Mouse (Mus musculus): Measurements from ENCODE around the gene Tert. TPM values are rescaled to one million over a fixed set of nuclear protein-coding genes. Genes with fewer than 3 reads are reported as not detected.

Gene Tert
- total RNA-seq, 2 experiments from 2014 or later: 2.2 to 3.1 TPM

DNA sequence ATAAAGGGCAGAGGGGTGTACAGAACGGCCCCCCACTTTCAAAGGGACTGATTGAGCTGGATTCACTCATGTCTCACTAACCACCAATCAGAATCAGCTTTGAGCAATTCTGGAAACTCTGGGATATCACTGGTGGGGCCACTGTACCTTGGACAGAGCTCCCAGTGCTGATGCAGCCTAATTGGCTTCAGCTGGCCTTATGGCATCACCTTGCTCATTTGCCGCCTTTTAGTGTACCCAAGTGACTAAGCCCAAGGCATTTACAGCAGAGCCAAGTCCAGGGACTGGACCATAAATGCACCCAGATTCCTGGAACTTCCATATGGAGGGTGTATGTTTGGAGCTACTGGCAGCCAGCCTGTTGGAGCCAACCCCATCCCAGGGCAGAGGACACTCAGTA lies 32.2 kb downstream of the Tert start:
- no peak for DNase-seq (ENCODE audit: low spot score in 2 of 2)
- intact Hi-C loops (cut with DNase I): no loop called here

DNA sequence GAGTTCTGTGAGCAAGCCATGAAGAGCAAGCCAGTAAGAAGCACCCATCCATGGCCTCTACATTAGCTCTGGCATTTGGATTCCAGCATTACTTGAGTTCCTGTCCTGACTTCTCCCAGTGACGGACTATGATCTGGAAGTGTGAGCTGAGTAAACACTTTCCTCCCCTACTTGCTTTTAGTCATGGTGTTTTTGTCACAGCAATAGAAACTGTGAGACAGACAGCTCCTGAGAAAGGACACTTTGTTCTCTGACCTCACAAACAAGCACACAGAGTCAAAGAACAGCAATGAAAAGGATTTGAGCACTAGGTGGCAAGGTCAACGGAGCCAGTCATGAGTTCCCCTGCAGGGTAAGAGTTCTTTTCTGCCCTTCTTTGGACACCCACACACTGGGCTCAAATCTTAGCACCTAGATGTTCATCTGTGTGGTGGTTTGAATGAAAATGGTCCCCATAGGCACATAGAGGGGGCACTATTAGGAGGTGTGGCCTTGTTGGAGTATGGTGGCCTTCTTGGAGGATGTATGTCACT lies 33.5 kb downstream of the Tert start:
- intact Hi-C loops (cut with DNase I): no loop called here
- no peak for DNase-seq (ENCODE audit: low spot score in 2 of 2)

DNA sequence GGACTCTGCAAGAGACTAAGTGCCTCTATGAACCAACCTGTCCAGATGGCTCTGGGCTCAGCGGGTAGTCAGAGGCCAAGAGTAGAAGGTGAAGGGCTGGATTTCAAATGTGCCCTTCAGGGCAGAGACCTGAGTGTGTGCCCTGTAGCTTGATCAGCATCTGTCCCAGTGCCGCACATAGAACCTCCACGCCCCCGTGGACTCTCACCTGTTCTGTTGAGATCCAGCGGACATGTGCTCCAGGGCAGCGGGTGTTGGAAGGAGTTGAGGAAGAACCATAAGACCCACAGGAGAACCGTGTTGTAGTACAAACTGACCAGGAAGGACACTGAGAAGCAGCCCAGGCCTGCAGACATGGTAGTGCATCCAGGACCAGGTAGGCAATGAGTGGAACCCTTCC lies 48.5 kb downstream of the Tert start:
- no peak for DNase-seq (ENCODE audit: low spot score in 2 of 2)
- intact Hi-C loops (cut with DNase I): no loop called here

DNA sequence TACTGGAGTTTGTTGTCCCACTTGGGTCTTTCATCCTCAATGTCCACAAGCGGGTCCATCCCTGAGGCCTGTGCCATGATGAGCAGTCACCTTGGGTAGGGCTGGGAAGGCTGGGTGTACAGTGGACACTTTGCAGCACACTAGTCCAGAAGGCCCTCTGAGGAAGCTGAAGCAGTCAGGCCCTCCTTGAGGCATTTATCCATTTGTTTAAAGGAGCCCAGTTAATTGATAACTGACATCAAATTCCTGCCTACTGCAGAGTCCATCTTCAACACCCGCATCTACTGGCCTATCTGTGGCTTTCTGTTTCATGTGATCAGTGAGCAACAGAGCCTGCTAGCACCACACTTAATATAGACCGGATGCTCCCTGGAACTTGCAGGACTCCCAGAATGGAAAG lies 51.1 kb downstream of the Tert start, which contains the start of gene Slc6a18:
Gene Slc6a18 (minus strand): TSS at position 171 of the 400 bp plus-strand sequence.
- intact Hi-C loops (cut with DNase I): no loop called here

DNA sequence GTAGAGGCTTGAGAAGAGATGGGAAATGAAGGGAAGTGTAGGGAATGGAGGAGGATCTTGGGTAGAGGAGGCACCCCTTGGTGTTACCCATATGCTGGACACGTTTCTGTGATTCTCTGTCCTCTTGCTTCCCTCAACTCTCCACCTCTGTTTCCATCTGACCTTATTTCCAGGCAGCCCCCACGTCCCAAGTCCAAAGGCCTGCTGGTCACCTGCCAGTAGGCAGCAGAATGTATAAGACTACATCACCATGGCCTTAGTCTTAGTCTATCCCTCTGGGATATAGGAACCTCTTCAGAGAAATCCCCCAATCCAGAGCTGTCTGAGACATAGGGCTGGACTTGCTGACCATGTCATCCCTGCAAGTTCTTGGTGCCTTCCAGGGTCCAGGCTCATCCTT lies 52.6 kb downstream of the Tert start:
- intact Hi-C loops (cut with DNase I): no loop called here
- no peak for DNase-seq (ENCODE audit: low spot score in 2 of 2)

More for the DNA sequence above, 51.1 kb downstream of the Tert start, which contains the start of gene Slc6a18:
- DNase-seq (ENCODE audit: low spot score in 2 of 2): no peak

DNA sequence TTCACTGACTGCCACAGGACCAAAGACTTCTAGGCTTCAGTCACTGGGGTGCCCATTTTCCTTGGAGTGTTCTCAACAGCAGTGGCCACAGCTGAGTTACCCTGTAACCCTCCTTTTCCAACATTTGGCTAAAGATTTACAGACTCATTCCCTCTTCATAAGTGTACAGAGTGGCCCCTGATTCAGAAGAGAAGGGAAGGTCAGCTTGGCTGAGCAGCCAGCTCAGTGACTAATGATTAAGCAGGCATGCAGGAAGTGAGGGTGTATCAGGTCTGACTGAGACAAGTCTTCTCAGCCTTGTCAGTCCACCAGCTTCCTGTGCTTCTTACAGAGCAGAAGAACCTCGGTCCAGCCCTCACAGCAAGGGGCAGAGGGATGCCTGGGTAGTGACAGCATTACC lies 53.7 kb downstream of the Tert start:
- no peak for DNase-seq (ENCODE audit: low spot score in 2 of 2)
- intact Hi-C loops (cut with DNase I): no loop called here

DNA sequence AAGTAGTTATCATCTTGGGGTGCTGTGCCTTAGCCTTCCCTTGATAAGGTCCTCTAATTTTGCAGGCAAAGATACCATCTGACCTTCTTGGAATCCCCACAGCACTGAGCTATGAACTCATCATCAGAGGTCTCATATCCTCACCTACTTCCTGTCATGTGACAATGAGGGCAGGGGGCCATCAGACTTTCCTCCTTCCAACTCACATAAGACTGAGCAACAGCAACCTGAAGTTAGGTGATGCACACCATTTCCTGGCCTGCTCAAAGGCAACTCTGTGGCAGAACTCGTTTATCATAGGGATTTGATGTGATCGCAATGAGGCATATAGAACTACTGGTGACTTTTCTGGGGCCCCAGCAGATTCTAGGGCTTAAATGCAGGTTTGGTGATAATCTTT lies 55.5 kb downstream of the Tert start:
- intact Hi-C loops (cut with DNase I): no loop called here
- DNase-seq (ENCODE audit: low spot score in 2 of 2): no peak

DNA sequence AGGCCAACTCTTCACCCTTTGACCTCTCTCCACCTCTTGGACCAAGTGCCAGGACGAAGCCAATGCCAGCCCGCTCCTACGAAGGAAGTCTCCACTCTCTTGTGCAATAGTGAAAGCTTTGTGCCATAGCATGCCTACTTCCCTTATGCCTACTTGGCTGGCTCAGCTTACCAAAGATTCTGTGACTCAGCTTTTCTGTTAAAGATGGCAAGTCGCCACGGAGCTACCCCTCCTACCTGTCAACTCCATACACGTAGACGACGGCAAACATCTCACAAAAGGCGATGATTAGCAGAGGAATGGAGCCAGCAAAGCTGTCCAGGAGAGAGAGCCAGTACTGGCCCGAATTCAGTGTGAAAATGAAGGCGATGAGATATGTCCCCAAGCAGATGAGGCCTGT lies 57.0 kb downstream of the Tert start:
- peak; percentile 18 to 25 for DNase-seq (ENCODE audit: low spot score in 2 of 2)
- intact Hi-C loops (cut with DNase I): no loop called here

DNA sequence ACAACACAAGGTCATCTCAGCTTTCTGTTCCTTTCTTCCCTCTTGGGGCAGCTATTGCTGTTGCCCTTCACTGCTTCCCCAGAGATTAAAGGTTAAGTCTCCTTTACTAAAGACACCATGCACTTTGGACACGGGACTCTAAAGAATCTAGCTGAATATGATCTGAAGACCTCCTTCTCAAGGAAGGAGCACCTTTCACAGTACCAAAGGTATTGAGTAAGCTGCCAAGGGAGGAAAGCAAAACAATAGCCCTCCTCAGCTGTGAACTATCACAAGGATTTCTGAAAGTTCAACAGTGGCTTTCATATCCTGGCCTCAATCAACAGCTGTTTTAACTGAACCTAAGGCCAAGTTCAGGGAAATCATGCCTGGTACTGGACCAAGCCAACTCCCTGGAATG lies 57.7 kb downstream of the Tert start:
- DNase-seq (ENCODE audit: low spot score in 2 of 2): no peak
- intact Hi-C loops (cut with DNase I): no loop called here

DNA sequence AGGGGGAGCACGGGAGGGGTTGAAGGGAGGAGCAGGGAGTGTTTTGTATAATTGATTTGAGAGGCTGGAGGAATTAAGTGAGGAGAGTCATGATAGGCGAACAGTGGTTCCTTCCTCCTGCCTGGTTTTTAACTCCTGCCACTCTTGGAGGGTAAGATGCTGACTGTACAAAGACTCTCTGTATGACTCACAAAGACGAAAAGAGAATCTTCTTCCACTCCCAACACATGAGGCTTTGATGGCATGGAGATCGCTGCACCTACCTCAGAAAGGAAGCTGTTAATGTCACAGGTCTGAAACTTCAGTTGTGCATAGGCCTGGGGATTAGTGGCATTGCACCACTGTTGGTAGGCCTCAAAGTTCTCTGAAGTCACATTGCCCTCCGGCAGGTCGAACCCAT lies 58.8 kb downstream of the Tert start:
- no peak for DNase-seq (ENCODE audit: low spot score in 2 of 2)

DNA sequence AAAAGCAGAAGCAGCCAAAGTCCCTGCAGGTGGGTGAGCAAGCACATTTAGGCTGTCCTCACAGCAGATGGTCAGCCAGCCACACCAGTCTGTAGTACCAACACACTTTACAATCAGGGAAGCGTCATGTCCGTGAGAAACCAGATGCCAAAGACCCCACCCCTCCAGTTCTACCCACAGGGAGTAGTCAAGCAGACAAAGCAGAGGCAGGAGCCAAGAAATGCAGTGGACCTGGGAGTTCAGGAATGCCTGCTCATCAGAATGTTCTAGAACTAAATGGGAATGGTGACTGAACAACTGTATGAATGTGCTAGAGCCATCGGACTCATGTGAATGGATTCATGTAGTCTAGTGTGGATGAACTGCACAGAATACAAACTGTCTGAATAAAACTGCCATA lies 60.9 kb downstream of the Tert start:
- no peak for DNase-seq (ENCODE audit: low spot score in 2 of 2)
- intact Hi-C loops (cut with DNase I): no loop called here

More for the DNA sequence above, 58.8 kb downstream of the Tert start:
- intact Hi-C loops (cut with DNase I): no loop called here

DNA sequence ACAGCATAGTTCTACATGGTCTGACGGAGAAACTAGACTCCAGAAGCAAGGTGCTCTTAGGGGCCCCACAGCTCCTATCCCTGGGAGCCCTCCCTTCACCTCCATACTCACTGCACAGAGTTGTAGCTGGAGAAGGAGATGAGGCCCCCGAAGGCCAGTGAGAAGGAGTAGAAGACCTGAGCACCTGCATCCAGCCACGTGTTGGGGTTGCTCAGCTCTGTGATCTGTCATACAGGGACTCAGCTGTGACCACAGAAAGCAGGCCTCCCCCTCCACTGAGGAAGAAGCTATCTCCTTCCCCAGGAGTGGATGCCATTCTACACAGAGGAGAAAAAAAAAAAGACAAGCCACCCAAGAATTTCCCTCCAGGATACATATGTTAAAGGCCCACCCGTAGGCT lies 62.2 kb downstream of the Tert start:
- intact Hi-C loops (cut with DNase I): no loop called here
- no peak for DNase-seq (ENCODE audit: low spot score in 2 of 2)

DNA sequence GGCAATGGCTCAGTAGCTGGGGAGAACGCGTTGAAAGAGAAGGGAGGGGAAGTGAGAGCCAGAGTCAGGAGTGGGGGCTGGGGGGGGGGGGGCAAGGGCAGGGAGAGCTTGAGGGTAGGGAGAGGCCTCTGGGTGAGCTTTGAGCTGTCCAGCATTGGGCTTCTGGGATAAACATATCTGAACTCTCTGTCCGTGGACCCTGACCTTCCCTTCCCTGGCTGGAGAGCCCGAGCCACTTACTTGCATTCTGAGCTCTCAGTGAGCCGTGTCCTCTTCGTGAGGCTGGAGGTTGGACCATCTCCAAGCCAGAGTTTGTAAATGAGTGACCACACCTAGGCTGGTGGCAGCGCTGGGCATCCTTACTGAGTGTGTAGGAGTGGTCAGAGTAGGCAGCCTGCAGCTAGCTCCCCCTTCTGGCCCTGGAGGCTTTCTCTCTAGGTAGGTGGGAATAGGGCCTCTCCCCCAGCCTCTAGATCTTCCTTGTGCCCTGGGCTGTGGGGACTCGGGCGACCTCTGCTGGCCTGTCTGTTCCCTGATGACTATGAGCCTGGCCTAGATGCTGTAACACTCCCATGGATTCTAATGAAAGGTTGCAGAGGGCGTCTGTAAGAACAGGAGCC lies 65.6 kb downstream of the Tert start:
- peak; percentile 30 to 38 for DNase-seq (ENCODE audit: low spot score in 2 of 2)
- intact Hi-C loops (cut with DNase I): loop anchor here (5.0 to 10.0 kb wide), 2 partner anchors 45 to 178 kb away; no protein-coding TSS in a partner anchor

DNA sequence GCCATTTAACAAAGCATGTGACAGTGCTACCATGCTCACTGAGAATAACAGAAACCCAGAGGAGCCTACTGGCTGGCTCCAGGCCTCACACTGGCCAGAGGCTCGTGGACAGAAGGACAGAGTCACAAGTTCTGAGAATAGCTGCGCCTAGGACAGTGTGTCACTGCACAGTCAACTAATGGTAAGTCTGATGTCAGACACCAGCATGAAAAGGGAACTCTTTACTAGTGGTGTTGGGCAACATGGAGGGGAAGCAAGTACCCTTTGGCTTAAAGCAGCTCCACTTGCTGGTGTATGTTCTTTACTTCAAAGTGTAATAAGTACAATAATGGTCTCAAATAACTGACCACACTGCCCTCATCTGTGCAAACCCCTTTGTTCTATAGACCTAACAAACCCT lies 66.6 kb downstream of the Tert start:
- intact Hi-C loops (cut with DNase I): loop anchor here (5.0 to 10.0 kb wide), 2 partner anchors 46 to 179 kb away; no protein-coding TSS in a partner anchor
- no peak for DNase-seq (ENCODE audit: low spot score in 2 of 2)

DNA sequence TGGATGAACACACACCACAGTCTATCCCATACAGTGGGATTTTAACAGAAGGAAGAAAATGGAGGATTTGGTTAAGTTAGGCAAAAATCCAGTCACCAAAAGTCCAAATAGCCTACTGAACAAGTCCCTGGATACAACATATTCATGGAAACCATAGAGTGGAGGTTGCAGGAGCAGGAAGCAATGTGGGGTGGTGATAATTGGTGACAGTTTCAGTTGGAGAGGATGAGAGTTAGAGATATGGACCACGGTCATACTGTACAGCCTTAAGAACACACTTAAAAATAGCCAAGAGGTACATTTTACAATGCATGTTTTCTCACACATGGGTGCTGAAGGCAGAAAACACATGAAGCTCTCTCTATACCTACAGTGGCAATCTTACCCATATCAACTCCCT lies 68.3 kb downstream of the Tert start:
- intact Hi-C loops (cut with DNase I): loop anchor here (5.0 to 10.0 kb wide), 2 partner anchors 48 to 180 kb away; no protein-coding TSS in a partner anchor
- DNase-seq (ENCODE audit: low spot score in 2 of 2): no peak

DNA sequence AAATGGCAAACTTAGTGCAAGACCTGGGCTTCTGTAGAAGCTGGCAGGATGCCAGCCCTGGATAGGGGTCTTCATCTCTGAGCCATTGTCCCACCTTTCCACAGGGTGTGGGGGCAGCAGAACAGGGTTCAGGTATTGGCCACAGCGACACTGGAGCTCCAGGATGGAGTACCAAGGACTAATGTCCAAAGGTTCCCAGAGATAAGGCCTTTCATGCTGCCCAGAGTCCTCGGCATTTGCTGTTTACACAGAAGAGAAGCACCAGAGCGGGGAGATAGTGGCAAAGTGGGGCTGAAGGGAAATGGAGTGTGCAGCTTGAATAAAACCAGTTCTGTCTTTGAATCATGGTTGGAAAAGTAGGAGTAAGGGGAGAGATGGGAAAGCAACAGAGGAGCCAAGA lies 69.8 kb downstream of the Tert start:
- no peak for DNase-seq (ENCODE audit: low spot score in 2 of 2)
- intact Hi-C loops (cut with DNase I): loop anchor here (10.0 kb wide), 1 partner anchor 182 kb away; no protein-coding TSS in a partner anchor

Other genes with a start within 250 kb of the Tert start
- gene Lpcat1, start 159.7 kb upstream of the Tert start, total RNA-seq (2021): 10 to 100 TPM; 45.9 to 48.9 TPM
- under 1 TPM; 0.10 to 0.23 TPM for gene Slc6a3, start 90.2 kb upstream of the Tert start, total RNA-seq (2021)
- 100 to 1,000 TPM; 122 to 134 TPM for gene Clptm1l, start 22.9 kb upstream of the Tert start, total RNA-seq (2021)
- not detected for gene Slc6a18, start 51.1 kb downstream of the Tert start, total RNA-seq (2021)
- gene Slc6a19, start 78.0 kb downstream of the Tert start, total RNA-seq (2021): under 1 TPM in 1 of 2 experiments, not detected in 1; 0.15 TPM
- gene Slc12a7, start 106.2 kb downstream of the Tert start, total RNA-seq (2021): 1 to 10 TPM; 3.6 to 3.8 TPM
- gene Nkd2, start 220.7 kb downstream of the Tert start, total RNA-seq (2021): 1 to 10 TPM; 2.4 to 3.2 TPM

Measured in left cerebral cortex, postnatal 36 days (tissue).